Mouse (Mus musculus) central nervous system, embryonic 18 days (tissue): ENCODE results near the gene Nup210l. TPM values are rescaled to one million over a fixed set of nuclear protein-coding genes. Genes with fewer than 3 reads are reported as not detected.

Source experiments
- polyA plus RNA-seq: library from polyadenylated mRNA; depleted of rRNA; stranded (reverse); fragments of >200 nt; gene quantifications from 2 replicates; pipeline ENCODE4 v1.2.3, GENCODE M21; 2012; rRNA removed

Nup210l gene
- 1.2 TPM in 2 replicates for polyA plus RNA-seq

DNA sequence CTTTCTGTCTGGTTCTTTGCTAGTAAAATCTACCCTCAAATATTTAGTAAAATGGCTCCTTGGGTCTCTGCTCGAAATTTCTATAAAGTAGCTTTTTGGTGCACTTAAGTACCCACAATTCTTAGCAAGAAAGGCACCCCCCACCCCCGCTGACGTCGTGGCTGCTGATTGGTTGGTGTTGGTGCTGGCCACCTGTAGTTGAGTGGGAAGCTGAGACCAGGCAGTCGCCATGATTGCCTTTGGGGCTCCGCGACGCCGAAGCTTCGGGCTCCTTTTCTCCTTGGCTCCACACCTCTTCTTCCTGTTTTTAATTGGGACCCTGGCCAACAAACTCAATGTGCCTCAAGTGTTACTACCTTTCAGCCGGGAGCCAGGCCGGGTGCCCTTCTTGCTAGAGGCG lies at the start of gene Nup210l:
Gene Nup210l, plus strand, starts transcription at position 195 of the 400 bp plus-strand sequence.

DNA sequence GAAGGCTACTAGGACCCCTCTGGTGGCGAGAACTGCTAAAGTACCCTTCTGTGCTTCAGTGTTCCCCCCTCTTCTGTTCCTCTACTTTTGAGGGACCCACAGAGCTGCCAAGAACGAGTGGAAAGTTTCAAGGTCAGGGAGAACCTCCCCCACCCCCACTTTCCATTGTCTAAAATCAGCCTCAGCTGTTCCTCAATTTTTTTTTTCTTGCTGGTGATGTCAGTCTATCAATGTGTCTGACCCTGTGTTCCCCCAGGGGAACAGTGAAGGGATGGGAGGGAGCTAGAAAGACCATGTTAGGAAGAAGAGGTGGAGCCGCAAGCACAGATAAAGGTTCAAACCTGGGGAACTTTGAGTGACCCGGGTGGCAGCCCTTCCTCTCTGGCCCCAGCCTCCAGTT lies 31.6 kb upstream of the Nup210l start, which contains the start of gene Tpm3:
Gene Tpm3, plus strand, starts transcription at position 356 of the 400 bp plus-strand sequence.

DNA sequence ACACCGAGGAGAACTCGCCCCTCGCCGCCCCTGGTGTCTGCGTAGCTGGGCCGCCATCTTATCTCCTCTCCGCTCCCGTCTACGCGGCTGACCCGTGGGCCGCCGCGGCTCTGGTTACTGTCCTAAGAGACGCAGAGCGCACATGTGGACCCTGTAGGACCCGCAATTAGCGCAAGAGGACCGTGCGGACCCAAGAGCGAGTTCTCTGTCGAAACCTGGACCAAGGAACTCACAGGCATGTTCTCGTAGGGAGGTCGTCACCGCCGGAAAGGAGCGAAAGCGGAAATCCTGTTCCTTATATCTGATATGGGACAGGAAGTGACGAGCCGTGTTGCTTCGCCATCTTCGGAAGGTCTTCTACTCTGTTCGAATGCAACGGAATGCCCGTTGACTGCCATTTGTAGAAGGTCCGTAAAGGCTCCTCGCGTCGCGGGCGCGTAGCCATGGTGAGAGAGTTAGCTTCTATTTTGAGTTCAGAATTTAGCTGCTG lies 109.5 kb downstream of the Nup210l start, which contains the start of the genes Rps27 and Rab13:
Gene Rps27, minus strand, starts transcription at position 275 of the 490 bp plus-strand sequence.
Gene Rab13, plus strand, starts transcription at position 319 of the 490 bp plus-strand sequence.

DNA sequence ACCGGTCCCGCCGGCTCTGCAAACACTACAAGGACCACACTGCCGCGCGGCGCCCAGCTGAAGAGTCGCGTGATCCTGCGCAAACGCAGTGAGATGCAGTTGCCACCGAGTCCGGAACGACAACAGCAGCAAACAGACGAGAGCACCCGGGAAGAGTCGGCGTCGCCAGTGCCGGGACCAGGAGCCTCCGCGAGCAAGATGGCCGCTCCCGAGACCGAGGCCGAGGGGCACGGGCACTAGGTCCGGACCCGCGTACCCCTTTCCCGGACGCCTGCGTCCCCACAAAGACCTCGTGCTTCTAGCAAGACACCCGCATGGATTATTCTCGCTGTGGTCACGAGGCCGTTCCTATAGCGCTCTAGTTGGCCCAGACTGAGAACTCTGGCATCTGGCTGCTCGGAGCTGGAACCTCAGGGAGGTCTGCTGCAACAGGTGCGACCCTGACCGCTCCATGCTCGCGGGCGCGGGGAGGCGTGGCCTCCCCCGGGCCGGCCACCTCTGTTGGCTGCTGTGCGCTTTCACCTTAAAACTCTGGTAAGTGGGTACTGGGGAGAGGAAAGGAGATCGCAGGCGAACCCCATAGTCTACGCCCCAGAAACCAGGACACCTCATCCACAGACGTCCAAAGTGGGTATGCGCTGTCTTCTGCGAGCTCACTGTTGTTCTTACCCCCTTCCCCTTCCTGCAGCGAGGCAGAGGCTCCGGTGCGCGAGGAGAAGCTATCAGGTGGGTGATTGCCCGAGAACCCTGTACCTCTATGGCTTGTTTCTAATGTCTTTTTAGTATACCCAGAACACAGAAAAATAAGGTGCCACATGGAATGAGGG lies 127.8 kb downstream of the Nup210l start, which contains the start of gene Jtb:
Gene Jtb, plus strand, starts transcription at position 91 of the 827 bp plus-strand sequence.

DNA sequence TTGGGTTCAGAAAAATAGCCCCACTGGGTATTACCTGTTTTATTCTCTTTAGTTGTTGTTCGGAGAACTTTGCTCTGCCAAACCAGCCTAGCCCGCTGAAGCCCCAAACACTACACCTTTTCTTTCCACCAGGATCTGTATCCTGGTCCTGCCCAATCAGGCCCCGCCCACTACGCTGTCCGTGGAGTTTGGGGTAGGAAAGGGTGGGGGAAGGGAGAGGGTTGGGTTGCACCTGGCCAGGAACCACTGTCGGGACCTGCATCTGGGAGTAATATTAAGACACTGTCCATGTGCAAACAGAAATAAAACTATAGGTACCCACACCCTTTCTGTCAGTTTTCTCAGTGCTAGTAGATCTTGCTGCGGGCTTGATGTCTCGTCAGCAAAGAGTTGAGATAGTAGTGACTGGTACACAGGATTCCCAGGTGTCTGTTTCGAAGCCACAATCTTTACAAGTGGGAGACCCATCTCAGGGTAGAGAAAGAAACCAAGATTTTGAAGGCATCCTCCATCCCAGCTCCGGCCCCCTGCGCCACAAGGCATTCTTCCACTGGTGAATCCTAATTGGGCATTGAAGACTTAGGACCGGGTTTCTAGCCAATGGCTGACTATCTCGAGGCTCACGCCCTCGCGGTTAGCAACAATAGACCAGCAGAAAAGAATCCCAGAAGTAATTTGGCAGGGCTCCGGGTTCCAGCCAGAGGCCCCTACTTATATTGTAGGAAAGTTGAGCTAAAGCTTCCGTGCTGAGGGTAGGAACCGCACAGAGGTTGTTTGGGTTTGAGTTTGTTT lies 139.2 kb downstream of the Nup210l start, which contains the start of gene Creb3l4:
Gene Creb3l4, minus strand, starts transcription at position 529 of the 792 bp plus-strand sequence.

DNA sequence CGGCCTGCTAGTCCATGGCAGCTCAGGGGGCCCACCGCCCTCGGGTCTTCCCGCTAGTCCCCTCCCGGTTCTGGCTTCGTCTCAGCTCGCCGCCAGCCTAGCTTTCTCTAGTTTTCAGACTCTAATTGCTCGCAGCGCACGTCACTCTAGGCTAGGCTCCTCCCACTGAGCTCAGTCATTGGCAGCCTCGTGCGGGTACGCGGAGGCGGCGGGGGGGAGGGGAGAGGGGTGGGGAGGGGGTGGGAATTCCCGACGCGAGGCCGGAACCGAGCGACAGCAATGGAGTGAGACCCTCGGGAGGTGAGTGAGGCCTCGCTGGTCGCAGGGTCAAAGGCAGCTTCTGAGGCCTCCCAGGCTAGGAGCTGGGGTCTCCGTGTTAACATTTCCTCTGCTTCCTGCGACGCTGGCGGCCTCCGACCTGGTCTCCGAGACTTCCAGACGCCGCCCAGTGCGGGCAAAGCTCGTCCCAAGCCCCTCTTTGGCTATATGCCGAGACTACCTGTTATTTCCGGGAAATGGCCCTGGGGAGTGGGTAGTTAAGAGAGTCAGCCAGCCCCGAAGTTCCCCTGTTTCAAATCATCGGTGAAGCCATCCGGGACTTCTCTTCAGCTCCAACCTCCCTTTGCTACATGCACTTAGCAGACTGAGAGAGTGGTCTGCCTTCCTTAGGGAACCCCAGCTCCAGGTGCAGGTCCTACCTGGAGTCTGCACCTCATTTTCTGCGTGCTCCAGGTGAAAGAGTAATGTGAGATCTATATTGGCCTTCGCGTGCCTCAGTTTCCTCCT lies 144.2 kb downstream of the Nup210l start, which contains the start of gene Slc39a1:
Gene Slc39a1, plus strand, starts transcription at position 213 of the 786 bp plus-strand sequence.

GRCm38 (mm10) chr3:90253653-90254418 lies 149.9 kb downstream of the Nup210l start, which contains the start of gene Crtc2:
Gene Crtc2, plus strand, starts transcription at chr3:90254163.

Other genes with a start within 250 kb of the Nup210l start
- 0.57 TPM in 2 replicates for gene Il6ra, start 190.9 kb upstream of the Nup210l start, polyA plus RNA-seq
- gene Atp8b2, start 140.6 kb upstream of the Nup210l start, polyA plus RNA-seq = 71.9 and 75.4 TPM in 2 replicates
- 89.2 and 102 TPM in 2 replicates for gene Hax1, start 105.4 kb upstream of the Nup210l start, polyA plus RNA-seq
- 89.6 and 94.7 TPM in 2 replicates for gene 4933434E20Rik, start 52.5 kb upstream of the Nup210l start, polyA plus RNA-seq
- 119 and 130 TPM in 2 replicates for gene Ubap2l, start 51.5 kb upstream of the Nup210l start, polyA plus RNA-seq
- 233 and 236 TPM in 2 replicates for gene Tpm3, start 31.5 kb upstream of the Nup210l start, polyA plus RNA-seq
- gene Rps27, start 109.5 kb downstream of the Nup210l start, polyA plus RNA-seq = 2,349 and 2,572 TPM in 2 replicates
- gene Rab13, start 109.6 kb downstream of the Nup210l start, polyA plus RNA-seq = 14.4 and 15.2 TPM in 2 replicates
- 74.7 and 75.3 TPM in 2 replicates for gene Jtb, start 127.5 kb downstream of the Nup210l start, polyA plus RNA-seq
- 0.98 and 1.0 TPM in 2 replicates for gene Creb3l4, start 139.4 kb downstream of the Nup210l start, polyA plus RNA-seq
- 23.9 and 24.3 TPM in 2 replicates for gene Slc39a1, start 144.0 kb downstream of the Nup210l start, polyA plus RNA-seq
- gene Crtc2, start 150.0 kb downstream of the Nup210l start, polyA plus RNA-seq = 42.5 and 55.8 TPM in 2 replicates
- 25.3 and 25.9 TPM in 2 replicates for gene Dennd4b, start 161.1 kb downstream of the Nup210l start, polyA plus RNA-seq
- gene Gatad2b, start 189.0 kb downstream of the Nup210l start, polyA plus RNA-seq = 24.3 and 31.8 TPM in 2 replicates